Mouse (Mus musculus): ENCODE measurements at regions not wholly inside any gene's neighbourhood (a gene's known extent, or its start where the extent isn't known, plus 50 kb on each side); places are given as distances from the start of the nearest gene placed in this dataset.

- TF ChIP-seq CTCF (IDR thresholded peaks at IDR 0.05; ENCODE audit: insufficient read depth, low read length) (no peak), POLR2A (IDR thresholded peaks at IDR 0.05; ENCODE audit: borderline replicate concordance, extremely low read depth, low read depth, low read length) (no peak)
Observed at GRCm38 (mm10) chr8:8361941-8362537, 299.0 kb downstream of the Efnb2 start.
